Mouse (Mus musculus) lung, postnatal 36 days (tissue): Measurements from ENCODE around the gene Cd276.

Source experiments
- DNase-seq: peaks from one replicate; pipeline ENCODE4 v3.0.0; 2022; ENCODE audit warnings: mixed read lengths

The Cd276 gene

GRCm38 (mm10) chr9:58507216-58508005 lies 47.8 kb downstream of the Cd276 start:
- DNase-seq: no peak

- no peak for DNase-seq
Measured at GRCm38 (mm10) chr9:58500946-58501345, 54.3 kb downstream of the Cd276 start.

- DNase-seq: no peak
Measured at GRCm38 (mm10) chr9:58497942-58498341, 57.3 kb downstream of the Cd276 start.

GRCm38 (mm10) chr9:58496470-58497182 lies 58.6 kb downstream of the Cd276 start:
- DNase-seq: no peak

GRCm38 (mm10) chr9:58495035-58495434 lies 60.2 kb downstream of the Cd276 start:
- no peak for DNase-seq

- DNase-seq: peak; percentile 20
Measured at GRCm38 (mm10) chr9:58490391-58490790, 64.8 kb downstream of the Cd276 start.

- DNase-seq: no peak
Measured at GRCm38 (mm10) chr9:58489865-58490165, 65.4 kb downstream of the Cd276 start.

- no peak for DNase-seq
Measured at GRCm38 (mm10) chr9:58489133-58489864, 65.9 kb downstream of the Cd276 start.

- DNase-seq: peak; percentile 37
Measured at GRCm38 (mm10) chr9:58487851-58488801, 67.1 kb downstream of the Cd276 start, which contains the start of gene Insyn1. Gene Insyn1, plus strand, starts transcription at chr9:58488603.

- DNase-seq: no peak
Measured at GRCm38 (mm10) chr9:58487076-58487475, 68.2 kb downstream of the Cd276 start.
